Mouse (Mus musculus): Measurements from ENCODE around the gene Ankrd9.

Gene Ankrd9

GRCm38 (mm10) chr12:110978607-110979406 lies at the start of gene Ankrd9:
TSS of gene Ankrd9 (minus strand) at chr12:110979040.
- in situ Hi-C loops (cut with MboI; ENCODE audit: low pct_unique_long_range_greater_than_20kb in 1 of 2, low sequenced_read_pairs in 2 of 2, unreplicated experiment in 1 of 2): no loop called here

GRCm38 (mm10) chr12:111021577-111021976 lies 42.7 kb upstream of the Ankrd9 start:
- in situ Hi-C loops (cut with MboI; ENCODE audit: low pct_unique_long_range_greater_than_20kb in 1 of 2, low sequenced_read_pairs in 2 of 2, unreplicated experiment in 1 of 2): no loop called here

- in situ Hi-C loops (cut with MboI; ENCODE audit: low pct_unique_long_range_greater_than_20kb in 1 of 2, low sequenced_read_pairs in 2 of 2, unreplicated experiment in 1 of 2): no loop called here
These were observed 42.3 kb upstream of the Ankrd9 start for GRCm38 (mm10) chr12:111021138-111021537.

GRCm38 (mm10) chr12:111019086-111019485 lies 40.2 kb upstream of the Ankrd9 start:
- in situ Hi-C loops (cut with MboI; ENCODE audit: low pct_unique_long_range_greater_than_20kb in 1 of 2, low sequenced_read_pairs in 2 of 2, unreplicated experiment in 1 of 2): no loop called here

DNA sequence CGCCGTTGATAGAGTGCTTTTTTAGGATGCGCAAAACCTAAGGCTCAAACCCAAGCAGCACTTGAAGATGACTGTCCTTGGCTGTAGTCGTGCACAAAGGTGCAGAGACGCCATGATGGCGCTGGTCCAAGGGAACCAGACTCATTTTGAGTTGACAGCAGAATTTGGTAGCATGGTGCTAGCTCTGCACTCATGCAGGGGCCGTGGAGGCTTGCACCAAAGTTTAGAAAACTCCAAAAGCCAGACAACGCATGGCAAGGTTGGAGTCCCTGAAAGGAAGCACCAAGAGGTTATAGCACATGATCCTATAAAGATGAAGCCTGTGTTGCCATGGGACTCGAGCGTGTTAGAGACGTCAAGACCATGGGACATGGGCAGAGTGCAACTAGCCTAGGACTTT lies 39.2 kb upstream of the Ankrd9 start:
- in situ Hi-C loops (cut with MboI; ENCODE audit: low pct_unique_long_range_greater_than_20kb in 1 of 2, low sequenced_read_pairs in 2 of 2, unreplicated experiment in 1 of 2): no loop called here

- in situ Hi-C loops (cut with MboI; ENCODE audit: low pct_unique_long_range_greater_than_20kb in 1 of 2, low sequenced_read_pairs in 2 of 2, unreplicated experiment in 1 of 2): no loop called here
These were observed 38.0 kb upstream of the Ankrd9 start for GRCm38 (mm10) chr12:111016807-111017206.

GRCm38 (mm10) chr12:111009615-111010257 lies 30.9 kb upstream of the Ankrd9 start:
- in situ Hi-C loops (cut with MboI; ENCODE audit: low pct_unique_long_range_greater_than_20kb in 1 of 2, low sequenced_read_pairs in 2 of 2, unreplicated experiment in 1 of 2): no loop called here

DNA sequence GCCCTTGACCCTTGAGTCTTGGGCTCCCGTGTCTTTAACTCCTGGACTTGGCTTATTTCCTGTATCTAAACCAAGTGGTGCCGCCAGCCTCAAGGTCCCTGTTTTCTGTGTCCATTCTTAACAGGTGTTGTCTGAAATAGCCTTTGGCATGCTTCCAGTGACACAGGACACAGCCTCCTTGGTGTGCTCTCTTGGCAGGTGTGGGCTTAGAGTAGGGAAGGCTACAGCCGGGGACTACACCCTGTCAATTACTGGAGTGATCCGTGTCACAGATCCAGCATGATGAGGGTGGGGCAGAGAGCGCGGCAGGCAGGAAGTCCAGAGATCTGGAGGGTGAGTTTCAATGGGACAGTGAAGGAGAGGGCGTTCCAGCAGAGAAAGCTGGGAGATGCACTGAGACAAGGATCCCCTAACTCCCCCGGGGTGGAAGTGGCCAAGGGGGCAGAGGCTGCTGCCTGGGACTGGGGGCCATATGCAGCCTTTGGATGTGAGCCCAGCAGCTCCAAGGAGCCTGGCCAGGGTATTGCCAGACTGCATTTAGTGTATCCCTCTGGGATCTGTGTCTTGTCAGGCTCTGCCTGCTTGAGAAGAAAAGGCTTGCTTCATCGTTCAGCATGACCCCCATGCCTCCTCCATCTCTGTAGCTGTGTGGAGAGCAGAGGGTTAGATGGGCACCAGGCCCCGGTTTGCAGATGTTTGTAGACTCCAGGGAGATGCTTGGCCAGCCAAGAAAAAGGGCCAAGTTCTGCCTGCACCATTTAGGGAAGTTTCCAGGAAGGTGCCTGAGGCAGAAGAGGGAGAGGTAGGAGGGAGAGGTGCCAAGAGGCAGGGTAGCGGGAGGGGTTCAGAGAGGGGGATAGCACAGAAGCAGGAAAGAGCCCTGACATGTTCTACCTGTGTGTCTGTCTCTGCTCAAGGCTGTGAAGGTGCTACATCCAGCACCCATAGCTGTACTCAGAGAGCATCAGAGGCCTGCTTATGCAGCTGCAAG lies 30.0 kb upstream of the Ankrd9 start:
- in situ Hi-C loops (cut with MboI; ENCODE audit: low pct_unique_long_range_greater_than_20kb in 1 of 2, low sequenced_read_pairs in 2 of 2, unreplicated experiment in 1 of 2): no loop called here

DNA sequence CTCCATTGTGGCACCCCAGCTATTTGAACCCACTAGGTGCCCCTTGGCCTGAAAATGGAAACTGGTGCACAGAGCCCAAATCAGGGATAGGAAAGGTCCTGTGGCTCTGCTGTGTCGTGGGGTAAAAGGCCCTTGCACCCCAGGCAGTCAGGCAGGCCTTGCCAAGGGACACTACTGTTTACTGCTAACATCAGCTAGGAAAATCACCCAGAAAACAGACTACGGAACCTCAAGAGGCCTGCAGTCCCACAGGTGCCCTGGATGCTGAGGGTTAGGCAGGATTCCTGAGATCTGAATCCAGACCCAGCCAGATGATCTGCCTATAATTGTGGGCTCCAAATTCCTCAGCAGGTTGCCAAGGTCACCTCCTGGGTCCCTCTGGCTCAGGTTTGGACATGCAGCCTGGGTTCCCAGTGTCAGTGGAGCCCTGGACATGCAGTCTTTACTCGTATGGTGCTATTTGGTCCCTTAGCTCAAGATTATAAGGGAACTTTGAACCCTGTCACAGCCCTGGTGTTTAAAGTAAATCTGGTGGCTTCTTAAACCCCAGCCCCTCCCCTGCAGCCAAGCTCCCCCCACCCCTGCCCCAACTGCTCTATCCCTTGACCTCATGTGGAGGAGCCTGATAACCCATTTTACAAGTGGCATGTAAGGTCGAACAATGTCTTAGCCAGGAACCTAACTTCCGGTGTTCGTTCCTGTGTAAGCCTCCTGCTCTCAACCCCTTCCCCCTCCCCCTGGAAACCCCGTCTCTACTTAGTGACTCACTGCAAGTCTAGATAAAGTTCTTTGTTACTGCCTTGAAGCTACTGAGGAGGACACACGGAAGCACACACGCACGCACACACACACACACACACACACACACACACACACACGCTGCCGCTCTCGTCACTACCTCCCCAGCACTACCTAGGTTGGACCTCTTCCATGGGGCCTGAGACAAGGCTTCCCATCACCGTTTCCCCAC lies 28.6 kb upstream of the Ankrd9 start:
- in situ Hi-C loops (cut with MboI; ENCODE audit: low pct_unique_long_range_greater_than_20kb in 1 of 2, low sequenced_read_pairs in 2 of 2, unreplicated experiment in 1 of 2): no loop called here

DNA sequence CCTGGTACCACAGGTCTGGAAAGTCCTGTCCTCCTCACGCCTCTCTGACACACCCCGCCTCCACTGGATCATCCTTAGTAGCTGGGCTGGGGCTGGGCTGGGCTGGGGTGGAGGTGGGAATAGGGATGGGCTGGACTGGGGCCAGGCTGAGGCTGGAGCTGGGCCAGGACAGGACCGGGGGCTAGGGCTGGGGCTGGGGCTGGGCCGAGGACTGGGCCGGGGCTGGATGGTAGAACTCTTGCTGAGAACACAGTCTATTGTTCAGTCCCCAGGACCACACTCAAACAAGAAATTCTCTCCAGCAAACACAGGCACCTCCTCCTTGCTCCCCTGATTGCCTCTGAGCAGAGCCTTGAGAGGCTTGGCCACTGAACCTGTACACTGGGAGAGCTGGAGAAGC lies 27.5 kb upstream of the Ankrd9 start:
- in situ Hi-C loops (cut with MboI; ENCODE audit: low pct_unique_long_range_greater_than_20kb in 1 of 2, low sequenced_read_pairs in 2 of 2, unreplicated experiment in 1 of 2): no loop called here

DNA sequence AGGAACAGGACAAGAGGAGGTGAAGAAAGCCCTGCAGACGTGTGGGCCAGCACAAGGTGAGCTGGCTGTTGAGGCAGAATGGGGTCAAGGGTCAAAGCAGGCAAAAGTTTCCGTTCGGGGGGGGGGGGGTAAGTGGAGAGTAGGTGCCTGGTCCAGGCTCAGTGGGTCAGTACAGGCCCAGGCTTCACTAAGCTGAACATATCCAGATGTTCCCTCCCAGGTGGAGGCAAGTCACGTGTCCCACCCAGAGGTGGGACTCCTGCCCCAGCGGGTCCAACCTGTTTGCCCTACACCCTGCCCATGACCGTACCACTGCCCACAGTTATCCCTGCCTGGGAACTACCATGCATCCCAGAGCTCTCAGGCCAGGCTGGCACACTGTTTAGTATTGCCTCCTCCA lies 27.0 kb upstream of the Ankrd9 start:
- in situ Hi-C loops (cut with MboI; ENCODE audit: low pct_unique_long_range_greater_than_20kb in 1 of 2, low sequenced_read_pairs in 2 of 2, unreplicated experiment in 1 of 2): no loop called here

GRCm38 (mm10) chr12:111004142-111004541 lies 25.3 kb upstream of the Ankrd9 start:
- in situ Hi-C loops (cut with MboI; ENCODE audit: low pct_unique_long_range_greater_than_20kb in 1 of 2, low sequenced_read_pairs in 2 of 2, unreplicated experiment in 1 of 2): no loop called here

DNA sequence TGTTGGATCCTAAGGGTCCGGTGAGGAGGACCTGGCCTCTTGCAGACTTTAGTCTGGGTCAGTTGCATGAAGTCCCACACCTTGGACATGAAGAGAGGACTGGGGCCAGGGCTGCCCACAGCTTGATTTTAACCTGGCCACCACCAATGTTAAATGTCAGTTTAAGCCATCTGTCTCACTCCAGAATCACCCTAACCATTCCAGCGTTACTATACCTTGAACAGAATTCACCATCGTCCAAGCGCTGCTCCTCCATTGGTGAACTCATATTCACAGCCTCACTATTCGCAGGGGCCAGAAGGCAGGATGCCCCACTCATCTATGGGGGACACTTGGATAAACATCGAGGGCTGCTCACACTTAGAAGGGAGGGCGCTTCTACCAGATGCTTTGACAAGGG lies 22.1 kb upstream of the Ankrd9 start:
- in situ Hi-C loops (cut with MboI; ENCODE audit: low pct_unique_long_range_greater_than_20kb in 1 of 2, low sequenced_read_pairs in 2 of 2, unreplicated experiment in 1 of 2): no loop called here

DNA sequence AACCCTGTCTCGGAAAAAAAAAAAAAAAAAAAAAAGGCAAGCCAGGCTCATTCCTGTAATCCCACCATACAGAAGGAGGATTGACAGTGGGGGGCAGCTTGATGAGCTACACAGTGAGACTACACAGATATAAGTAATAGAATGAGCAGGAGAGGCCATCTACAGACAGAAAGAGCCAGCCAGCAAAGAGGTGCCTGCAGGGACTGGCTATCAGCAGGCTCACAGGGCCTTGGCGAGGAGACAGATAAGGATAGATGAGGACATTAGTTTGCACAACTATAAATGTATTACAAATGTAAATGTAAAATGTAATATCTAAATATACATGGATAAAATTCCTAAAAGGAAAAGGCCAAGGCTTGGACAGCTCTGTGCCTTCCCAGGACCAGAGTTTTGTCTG lies 21.0 kb upstream of the Ankrd9 start:
- in situ Hi-C loops (cut with MboI; ENCODE audit: low pct_unique_long_range_greater_than_20kb in 1 of 2, low sequenced_read_pairs in 2 of 2, unreplicated experiment in 1 of 2): no loop called here

DNA sequence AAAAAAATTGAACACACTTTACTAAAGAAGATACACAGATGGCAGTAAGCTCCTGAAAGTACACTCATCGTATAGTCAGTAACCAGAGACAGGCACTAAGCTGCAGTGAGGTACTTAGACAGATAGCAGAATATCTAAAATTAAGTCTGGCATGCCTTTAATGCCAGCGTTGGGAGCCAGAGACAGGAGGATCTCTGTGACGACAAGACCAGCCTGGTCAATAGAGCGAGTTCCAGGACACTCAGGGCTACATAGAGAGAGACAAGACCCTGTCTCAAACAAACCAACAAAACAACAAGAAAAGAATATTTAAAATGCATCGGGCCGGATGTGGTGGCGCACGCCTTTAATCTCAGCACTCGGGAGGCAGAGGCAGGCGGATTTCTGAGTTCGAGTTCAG lies 19.3 kb upstream of the Ankrd9 start:
- in situ Hi-C loops (cut with MboI; ENCODE audit: low pct_unique_long_range_greater_than_20kb in 1 of 2, low sequenced_read_pairs in 2 of 2, unreplicated experiment in 1 of 2): no loop called here

GRCm38 (mm10) chr12:110994666-110995065 lies 15.8 kb upstream of the Ankrd9 start:
- in situ Hi-C loops (cut with MboI; ENCODE audit: low pct_unique_long_range_greater_than_20kb in 1 of 2, low sequenced_read_pairs in 2 of 2, unreplicated experiment in 1 of 2): no loop called here

DNA sequence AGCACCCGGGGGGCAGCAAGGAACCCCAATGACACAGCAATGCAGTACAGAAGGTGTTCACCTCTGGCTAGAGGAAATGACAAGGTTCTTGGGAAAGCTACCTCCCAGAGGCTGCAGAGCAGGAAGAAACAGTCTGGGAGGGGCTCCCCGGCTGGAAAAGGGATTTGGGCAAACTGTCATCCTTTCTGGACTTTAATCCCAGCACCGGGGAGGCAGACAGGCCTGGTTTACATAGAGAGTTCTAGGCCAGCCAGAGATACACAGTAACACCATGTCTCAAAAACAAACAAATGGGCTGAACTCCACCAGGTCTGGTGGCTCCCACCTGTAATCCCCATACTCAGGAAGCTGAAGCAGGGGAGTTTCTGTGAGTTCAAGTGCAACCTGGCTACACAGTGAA lies 14.4 kb upstream of the Ankrd9 start:
- in situ Hi-C loops (cut with MboI; ENCODE audit: low pct_unique_long_range_greater_than_20kb in 1 of 2, low sequenced_read_pairs in 2 of 2, unreplicated experiment in 1 of 2): no loop called here

GRCm38 (mm10) chr12:110992771-110993170 lies 13.9 kb upstream of the Ankrd9 start:
- in situ Hi-C loops (cut with MboI; ENCODE audit: low pct_unique_long_range_greater_than_20kb in 1 of 2, low sequenced_read_pairs in 2 of 2, unreplicated experiment in 1 of 2): no loop called here

Data from mouse embryonic stem cell (cell line).